Mouse (Mus musculus) CH12.LX (cell line): Measurements from ENCODE around the gene Phb.

ENCODE experiments used
- ETS1 ChIP-seq: conservative IDR thresholded peaks from 2 replicates; pipeline ENCODE4 v1.6.1; 2012; ENCODE audit warnings: low read depth, mild to moderate bottlenecking, inconsistent platforms, low read length, improper control_type of control experiment, moderate library complexity
- ZC3H11A ChIP-seq: IDR thresholded peaks from 2 replicates; pipeline ENCODE4 v1.6.1; 2012; ENCODE audit warnings: low read depth, mild to moderate bottlenecking, inconsistent platforms, low read length, improper control_type of control experiment

DNA sequence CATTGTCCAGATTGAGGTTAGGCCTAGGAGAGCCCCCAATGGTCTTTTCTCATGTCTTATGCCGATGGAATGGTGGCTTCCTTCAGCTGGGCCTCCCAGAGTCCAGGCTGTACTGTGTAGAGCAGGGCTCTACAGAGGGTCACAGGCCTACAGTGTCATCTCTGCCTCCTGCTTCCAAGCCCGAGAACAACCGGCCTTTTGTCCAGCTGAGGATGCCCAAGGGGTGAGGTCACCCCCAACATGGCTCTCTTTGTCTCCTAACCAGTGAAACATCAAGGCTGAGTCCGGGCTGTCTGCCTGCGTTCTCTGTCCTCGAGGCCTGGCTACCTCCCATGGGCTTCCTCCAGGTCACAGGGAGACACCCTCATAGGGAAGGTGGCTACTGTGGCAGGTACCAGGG lies 34.3 kb upstream of the Phb start:
- TF ChIP-seq ETS1 = no peak
- no peak for TF ChIP-seq ZC3H11A
